ENCODE assay signal across 12 mouse cellular contexts in genomic region chr16:96757588-96758313, GRCm38 (mm10).
DNase-seq lines count a peak whose midpoint lies in the region; ATAC-seq lines count a peak whose summit lies in the region.
"Had no signal": no experiment of that assay in that cellular context is flagged by ENCODE, and none has a peak within 500 bp of the region (broad histone marks: within the 10 kb centered on the region; RNA-seq: fewer than 3 reads in every experiment).

No protein-coding gene starts in this region.

- 4% methylated on average over 9 of the region's 9 CpGs for WGBS in kidney, embryonic 15.5 days
- 6% methylated on average over 9 of the region's 9 CpGs for WGBS in forebrain, embryonic 16.5 days
- WGBS in neural tube, embryonic 12.5 days, result 7% methylated on average over 9 of the region's 9 CpGs

- H3K36me3 ChIP-seq in kidney, embryonic 15.5 days, result no peaks in the 10 kb centered on the region
- no peaks in the 10 kb centered on the region for H3K36me3 ChIP-seq in forebrain, embryonic 16.5 days (ENCODE audit: control insufficient read depth, insufficient read depth)
- H3K36me3 ChIP-seq in neural tube, embryonic 12.5 days, result no peaks in the 10 kb centered on the region
- H3K36me3 ChIP-seq: G1E had no signal

- no peaks in the 10 kb centered on the region for H3K9me3 ChIP-seq in kidney, embryonic 15.5 days (replicated peaks)
- H3K9me3 ChIP-seq in forebrain, embryonic 16.5 days (ENCODE audit: control insufficient read depth, low read length), result no peaks in the 10 kb centered on the region
- H3K9me3 ChIP-seq in neural tube, embryonic 12.5 days, result no peaks in the 10 kb centered on the region

- no peak overlapping the region for H3K4me3 ChIP-seq in kidney, embryonic 15.5 days (replicated peaks)
- H3K4me3 ChIP-seq in forebrain, embryonic 16.5 days (replicated peaks; ENCODE audit: low read length), result no peak overlapping the region
- no peak overlapping the region for H3K4me3 ChIP-seq in neural tube, embryonic 12.5 days

- DNase-seq in kidney, postnatal 25 days, result no peak
- peak; percentile 52 for DNase-seq in brain, adult 2 months (ENCODE audit: low read depth, low spot score)
- no peak for DNase-seq in lung, postnatal 36 days
- no peak for DNase-seq in lung, postnatal 14 days
- DNase-seq: adrenal gland, postnatal 14 days; cerebellum, postnatal 25 days; kidney, adult 2 months; lung, adult 2 months had no signal

- no peak overlapping the region for H3K9ac ChIP-seq in kidney, embryonic 15.5 days
- 0 out of 2 replicates have a peak overlapping the region, but pooled peaks have one; percentile 10 for H3K9ac ChIP-seq in forebrain, embryonic 16.5 days (replicated peaks; ENCODE audit: low read depth, low read length)
- H3K9ac ChIP-seq in neural tube, embryonic 12.5 days, result no peak overlapping the region

- peak; percentile 54; the same call in 1 of the 2 replicates for ATAC-seq in kidney, embryonic 15.5 days (replicated peaks; ENCODE audit: low FRiP score)
- ATAC-seq in forebrain, embryonic 16.5 days, result no peak
- peak; percentile 49; the same call in 1 of the 2 replicates for ATAC-seq in neural tube, embryonic 12.5 days (ENCODE audit: low FRiP score, low read depth)

- no peak overlapping the region for H3K4me2 ChIP-seq in kidney, embryonic 15.5 days
- no peak overlapping the region for H3K4me2 ChIP-seq in forebrain, embryonic 16.5 days (ENCODE audit: low read length)
- H3K4me2 ChIP-seq in neural tube, embryonic 12.5 days (replicated peaks), result peak overlapping the region; percentile 21; the same call in 1 of the 2 replicates

- 0 out of 2 replicates have a peak, but pooled peaks cover 3% of the 10 kb centered on the region for H3K27me3 ChIP-seq in kidney, embryonic 15.5 days
- H3K27me3 ChIP-seq in forebrain, embryonic 16.5 days (replicated peaks; ENCODE audit: control insufficient read depth, insufficient read depth, low read length), result no peaks in the 10 kb centered on the region
- H3K27me3 ChIP-seq in neural tube, embryonic 12.5 days (replicated peaks), result no peaks in the 10 kb centered on the region

- H3K27ac ChIP-seq in kidney, embryonic 15.5 days, result no peak overlapping the region
- H3K27ac ChIP-seq in forebrain, embryonic 16.5 days (ENCODE audit: low read length), result no peak overlapping the region
- no peak overlapping the region for H3K27ac ChIP-seq in neural tube, embryonic 12.5 days

- 0 out of 2 replicates have a peak, but pooled peaks cover 3% of the 10 kb centered on the region for H3K4me1 ChIP-seq in kidney, embryonic 15.5 days
- peaks cover 26% of the 10 kb centered on the region for H3K4me1 ChIP-seq in forebrain, embryonic 16.5 days (replicated peaks; ENCODE audit: control insufficient read depth, insufficient read depth, low read length)
- H3K4me1 ChIP-seq in neural tube, embryonic 12.5 days, result peaks cover 28% of the 10 kb centered on the region
